Mouse (Mus musculus) ovary, adult 18-20 months (tissue): ENCODE results near the gene Gm20518.

Experiments
- DNase-seq: peaks from one replicate; pipeline ENCODE4 v3.0.0; 2022; ENCODE audit warnings: low spot score, mixed read lengths

Gm20518 gene

GRCm38 (mm10) chr16:17843701-17844365 lies 47.6 kb downstream of the Gm20518 start:
- no peak for DNase-seq

GRCm38 (mm10) chr16:17842437-17842836 lies 49.0 kb downstream of the Gm20518 start:
- DNase-seq: no peak

DNA sequence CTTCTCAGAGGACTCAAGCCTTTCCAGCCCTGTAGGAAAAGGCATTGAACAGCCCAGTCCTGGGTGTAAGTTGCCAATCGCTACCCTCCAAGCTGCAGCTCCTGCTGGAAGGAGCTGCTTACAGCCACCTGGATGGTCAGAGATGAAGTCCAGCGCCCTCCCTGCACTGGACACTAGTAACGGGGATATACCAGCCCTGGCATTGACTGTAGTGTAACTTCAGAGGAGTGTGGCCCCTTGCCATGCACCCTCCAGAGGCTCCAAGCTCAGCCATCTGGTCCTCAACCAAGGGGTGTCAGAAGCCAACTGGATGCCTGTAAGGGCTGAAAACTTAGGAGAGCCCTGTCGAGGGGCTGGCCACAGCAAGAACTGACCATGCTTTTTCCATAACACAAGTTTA lies 51.5 kb downstream of the Gm20518 start:
- DNase-seq: no peak

DNA sequence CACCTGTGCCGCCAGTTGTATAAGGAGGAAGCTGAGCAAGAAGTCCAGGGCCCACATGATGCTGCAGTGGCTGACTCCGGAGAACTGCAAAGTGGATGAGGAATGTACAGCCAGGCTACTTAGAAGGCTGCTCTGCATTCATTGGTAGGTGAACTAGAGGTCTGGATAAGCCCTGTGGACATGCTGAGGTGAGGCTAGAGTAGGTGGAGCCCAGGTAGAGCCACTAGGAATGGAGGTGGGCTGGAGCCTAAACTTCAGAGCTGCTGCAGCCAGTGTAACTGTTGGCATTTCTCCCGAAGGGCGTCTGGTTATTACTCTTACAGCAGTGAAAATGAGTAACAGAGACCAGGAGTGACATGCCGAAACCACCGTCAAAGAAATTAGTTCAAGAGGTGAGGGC lies 53.4 kb downstream of the Gm20518 start, which contains the start of gene Car15:
Gene Car15 (minus strand): TSS at position 314 of the 400 bp plus-strand sequence.
- DNase-seq: no peak

GRCm38 (mm10) chr16:17835481-17835880 lies 56.0 kb downstream of the Gm20518 start:
- DNase-seq: no peak

- no peak for DNase-seq
These were observed 56.9 kb downstream of the Gm20518 start for GRCm38 (mm10) chr16:17834543-17834942.

GRCm38 (mm10) chr16:17833681-17834399 lies 57.6 kb downstream of the Gm20518 start:
- DNase-seq: no peak

GRCm38 (mm10) chr16:17833321-17833680 lies 58.2 kb downstream of the Gm20518 start:
- no peak for DNase-seq

DNA sequence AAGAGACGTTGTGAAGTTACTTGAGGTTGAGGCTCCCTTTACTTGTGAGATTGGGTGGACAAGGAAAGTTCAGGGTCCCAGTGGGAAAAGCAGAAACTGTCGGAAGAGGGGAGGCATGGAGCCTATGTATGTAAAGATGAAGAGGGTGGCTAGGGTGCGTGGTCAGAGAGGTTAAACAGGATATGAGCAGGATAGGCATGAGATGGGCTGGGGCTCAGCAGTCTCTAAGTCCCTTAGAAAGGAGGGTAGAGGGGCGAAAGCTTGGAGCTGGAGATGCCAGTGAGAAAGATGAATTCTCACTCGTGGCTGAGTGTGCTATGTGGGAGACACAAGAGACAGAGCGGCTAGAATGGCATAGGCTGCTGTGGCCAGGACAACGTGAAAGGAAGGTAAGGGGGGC lies 58.6 kb downstream of the Gm20518 start, which contains the start of gene B830017H08Rik:
Gene B830017H08Rik (plus strand): TSS at position 301 of the 400 bp plus-strand sequence.
- no peak for DNase-seq

GRCm38 (mm10) chr16:17831781-17832180 lies 59.7 kb downstream of the Gm20518 start:
- no peak for DNase-seq

- DNase-seq: no peak
These were observed 60.9 kb downstream of the Gm20518 start for GRCm38 (mm10) chr16:17830385-17831178.

DNA sequence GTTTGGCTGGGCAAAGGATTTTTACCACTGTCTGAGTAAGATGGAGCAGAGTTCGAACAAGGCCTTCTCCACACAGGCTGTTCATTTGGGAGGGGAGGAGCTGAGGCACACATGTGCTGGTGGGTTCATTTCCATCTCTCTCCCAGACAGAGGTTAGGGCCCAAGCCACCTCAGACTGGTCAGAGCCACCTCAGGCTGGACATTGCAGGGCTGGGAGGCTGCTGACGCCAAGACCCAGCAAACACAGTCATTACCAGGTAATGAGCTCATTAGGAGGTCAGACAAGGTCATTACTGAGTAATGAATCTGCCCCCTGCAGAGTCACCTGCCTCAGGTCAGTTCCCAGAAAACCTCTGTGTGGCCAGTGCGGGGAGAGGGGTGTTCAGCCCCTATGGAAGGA lies 62.6 kb downstream of the Gm20518 start:
- no peak for DNase-seq

DNA sequence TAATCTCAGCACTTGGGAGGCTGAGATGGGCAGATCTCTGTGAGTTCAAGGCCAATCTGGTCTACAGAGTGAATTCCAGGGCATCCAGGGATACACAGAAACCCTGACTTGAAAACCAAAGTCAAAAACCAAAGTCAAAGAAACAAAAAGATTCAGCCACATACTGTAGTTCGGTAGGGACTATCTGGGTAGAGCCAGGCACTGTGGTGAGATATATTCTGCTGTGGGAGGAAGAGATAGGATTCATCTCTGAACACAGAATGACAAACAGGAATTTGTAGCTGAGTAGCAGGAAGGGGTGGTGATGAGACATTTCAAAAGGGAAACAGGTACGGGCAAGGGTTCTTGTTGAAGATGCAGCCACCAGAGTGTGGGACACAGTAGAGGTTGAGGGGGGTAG lies 63.2 kb downstream of the Gm20518 start:
- no peak for DNase-seq

GRCm38 (mm10) chr16:17826500-17826899 lies 65.0 kb downstream of the Gm20518 start:
- DNase-seq: no peak

- DNase-seq: no peak
These were observed 74.9 kb downstream of the Gm20518 start for GRCm38 (mm10) chr16:17816528-17816927.

DNA sequence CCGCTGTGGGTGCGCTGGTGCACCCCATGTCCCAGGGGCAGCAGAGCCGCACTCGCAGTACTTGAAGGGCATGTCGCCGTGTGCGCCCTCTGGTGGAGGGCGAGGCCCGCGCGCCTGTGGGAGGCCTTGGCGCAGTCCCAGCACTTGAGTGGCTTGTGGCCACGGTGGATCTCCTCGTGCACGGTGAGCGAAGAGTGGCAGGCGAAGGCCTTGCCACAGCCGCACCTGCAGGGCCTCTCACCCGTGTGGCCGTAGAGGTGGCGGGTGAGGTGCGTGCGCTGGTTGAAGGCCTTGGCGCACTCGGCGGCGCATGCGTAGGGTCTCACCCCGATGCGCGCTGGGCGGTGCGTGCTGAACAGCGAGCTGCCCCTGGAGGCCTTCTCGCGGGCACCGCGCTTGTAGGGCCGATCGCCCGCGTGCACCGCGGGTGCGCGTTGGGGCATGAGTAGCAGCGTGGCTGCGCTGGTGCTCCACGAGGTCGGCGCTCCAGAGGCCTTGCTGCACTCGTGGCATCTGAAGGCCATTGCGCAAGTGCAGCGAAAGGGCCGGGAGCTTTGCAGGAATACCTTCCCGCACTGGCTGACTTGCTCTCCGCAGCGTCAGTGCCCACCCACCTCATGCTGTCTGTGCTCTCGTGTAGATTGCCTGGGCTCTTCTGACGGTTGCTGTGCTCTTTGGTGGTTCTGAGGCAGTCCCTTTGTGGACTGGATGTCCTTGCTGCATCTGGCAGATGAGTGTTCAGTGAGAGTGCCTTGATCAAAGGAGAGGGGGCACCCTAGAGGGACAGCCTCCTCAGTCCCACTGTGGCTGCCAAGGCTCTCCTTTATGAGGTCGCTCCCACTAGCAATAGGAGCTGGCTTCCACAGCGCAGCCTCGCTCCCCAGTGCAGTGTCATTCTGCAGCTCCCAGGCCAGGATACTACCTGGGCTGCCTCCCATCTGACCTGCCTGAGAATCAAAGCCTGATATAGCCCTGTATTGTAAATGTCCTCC lies 75.8 kb downstream of the Gm20518 start:
- peak; percentile 52 for DNase-seq

GRCm38 (mm10) chr16:17813173-17813572 lies 78.3 kb downstream of the Gm20518 start:
- no peak for DNase-seq

GRCm38 (mm10) chr16:17812120-17812519 lies 79.4 kb downstream of the Gm20518 start:
- DNase-seq: no peak

DNA sequence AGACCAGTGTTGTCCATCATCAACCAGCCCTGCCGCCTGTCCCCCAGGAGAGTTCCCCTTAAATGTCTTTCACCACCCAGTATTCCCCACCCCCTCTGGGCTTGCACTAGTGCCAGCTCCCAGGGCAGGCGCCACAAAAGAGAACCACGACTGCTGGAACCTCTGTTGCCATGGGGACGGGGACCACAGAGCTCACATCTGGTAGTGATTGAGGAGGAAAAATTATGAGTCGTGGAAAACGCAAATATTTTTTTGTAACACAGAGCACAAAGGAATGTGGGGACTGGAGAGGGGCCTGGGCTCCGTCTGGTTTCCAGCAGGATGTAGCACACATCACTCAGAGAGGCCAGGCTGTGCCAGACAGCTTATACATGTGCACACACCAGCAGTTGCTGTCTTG lies 81.8 kb downstream of the Gm20518 start:
- DNase-seq: no peak

DNA sequence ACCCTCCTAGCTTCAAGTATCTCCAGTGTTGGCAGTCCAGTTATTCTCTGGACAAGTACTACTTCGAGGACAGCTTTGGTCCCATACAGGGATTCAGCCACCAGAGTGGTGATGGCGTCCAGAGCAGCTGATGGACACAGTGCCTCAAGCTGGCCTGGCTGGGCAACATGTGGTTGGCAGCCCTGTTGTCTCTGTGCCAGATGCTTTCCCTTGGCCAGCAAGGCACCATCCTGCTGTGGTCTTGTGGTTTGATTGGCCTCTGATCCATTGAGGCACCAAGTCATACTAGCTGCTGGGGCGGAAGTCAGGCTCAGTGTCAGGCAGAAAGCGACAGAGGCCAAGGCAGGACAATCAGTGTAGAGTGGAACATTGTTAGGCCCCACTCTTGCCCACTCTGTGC lies 82.3 kb downstream of the Gm20518 start:
- no peak for DNase-seq

DNA sequence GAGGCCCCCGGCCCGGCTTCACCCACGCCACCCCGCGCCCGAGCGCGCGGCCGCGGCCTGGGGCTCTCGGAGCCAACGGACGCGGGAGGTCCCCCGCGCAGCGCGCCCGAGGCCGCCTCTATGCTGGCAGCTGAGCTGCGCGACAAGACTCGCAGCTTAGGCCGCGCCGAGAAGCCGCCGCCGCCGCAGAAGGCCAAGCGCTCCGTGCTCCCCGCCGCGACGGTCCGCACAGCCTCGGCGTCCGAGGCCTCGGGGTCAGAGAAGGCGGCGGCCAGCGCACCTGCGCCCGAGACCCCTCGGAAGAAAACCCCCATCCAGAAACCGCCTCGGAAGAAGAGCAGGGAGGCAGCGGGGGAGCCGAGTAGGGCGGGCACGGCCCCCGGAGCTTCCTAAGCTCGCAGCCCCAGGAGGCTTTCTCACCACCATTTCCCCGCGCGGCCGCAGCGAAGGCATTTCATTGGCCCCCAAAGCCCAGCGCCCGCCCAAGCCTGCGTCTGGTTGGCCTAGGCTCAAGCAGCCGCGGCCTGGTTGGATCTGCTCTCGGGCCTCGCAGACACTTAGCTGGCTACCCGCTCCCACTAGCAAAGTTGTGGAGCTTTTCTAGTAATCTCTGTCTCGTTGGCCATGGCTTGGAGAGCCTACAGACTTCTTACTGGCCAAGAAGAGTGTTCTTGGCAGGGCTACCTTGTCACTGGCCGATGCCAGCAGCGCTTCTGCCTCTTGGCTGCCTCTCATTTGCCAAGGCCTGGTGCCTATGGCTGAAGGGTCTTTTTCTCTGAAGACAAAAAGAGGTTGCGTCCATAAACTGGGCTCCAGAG lies 84.1 kb downstream of the Gm20518 start:
- DNase-seq: peak; percentile 68
